Mouse (Mus musculus) forebrain, embryonic 10.5 days (tissue): ENCODE data around the gene Ypel3. TPM values are rescaled to one million over a fixed set of nuclear protein-coding genes. Genes with fewer than 3 reads are reported as not detected.

Source experiments
- DNase-seq: peaks from one replicate; pipeline ENCODE4 v3.0.0-alpha.2; 2017; ENCODE audit warnings: low spot score; ENCODE audit errors: extremely low spot score
- H3K27ac ChIP-seq: fragments of 300-500 bp; sonication (generic); 2 replicates; pipeline ENCODE4 v1.5.1; 2016; ENCODE audit warnings: mild to moderate bottlenecking
- H3K27me3 ChIP-seq: fragments of 300-500 bp; sonication (generic); 2 replicates; pipeline ENCODE4 v1.6.1; 2016; ENCODE audit warnings: mild to moderate bottlenecking; ENCODE audit not compliant: poor library complexity, severe bottlenecking
- H3K36me3 ChIP-seq: fragments of 300-500 bp; sonication (generic); replicated peaks from 2 replicates; pipeline ENCODE4 v1.6.1; 2016; ENCODE audit warnings: mild to moderate bottlenecking, moderate library complexity
- H3K4me1 ChIP-seq: fragments of 300-500 bp; sonication (generic); 2 replicates; pipeline ENCODE4 v1.6.1; 2016
- H3K4me3 ChIP-seq: fragments of 300-500 bp; sonication (generic); 2 replicates; pipeline ENCODE4 v1.5.1; 2016; ENCODE audit warnings: mild to moderate bottlenecking, moderate library complexity
- H3K9me3 ChIP-seq: fragments of 300-500 bp; sonication (generic); 2 replicates; pipeline ENCODE4 v1.6.1; 2016; ENCODE audit warnings: mild to moderate bottlenecking, moderate library complexity
- WGBS: fragments of 180-500 bp; shearing (Covaris S2); methylation state at CpG from one replicate; pipeline ENCODE4 v1.1.7; 2016; 5-methylcytosine and 5-hydroxymethylcytosine counted together
- polyA plus RNA-seq: library from polyadenylated mRNA; unstranded; fragments of >200 nt; fragmentation: Nextera tagmentation; extraction: Ambion mirVana; gene quantifications from 2 replicates; pipeline ENCODE4 v1.2.1, GENCODE M21; 2016

Ypel3 gene
- polyA plus RNA-seq, 1 experiment from 2014 or later = 35.0 TPM

- WGBS = 95% methylated on average over 14 of the region's 14 CpGs
- Histone ChIP-seq H3K36me3 (peaks cover 81% of the 10 kb centered on the region), H3K4me3 (no peak overlapping the region), H3K27ac (no peak overlapping the region), H3K9me3 (no peaks in the 10 kb centered on the region), H3K27me3 (no peaks in the 10 kb centered on the region), H3K4me1 (peaks cover 41% of the 10 kb centered on the region)
- DNase-seq = no peak
Measured at GRCm38 (mm10) chr7:126786142-126786541, 9.4 kb downstream of the Ypel3 start.

- Histone ChIP-seq H3K36me3 (peaks cover 76% of the 10 kb centered on the region), H3K27ac (no peak overlapping the region), H3K4me1 (peaks cover 34% of the 10 kb centered on the region), H3K4me3 (no peak overlapping the region), H3K9me3 (no peaks in the 10 kb centered on the region), H3K27me3 (no peaks in the 10 kb centered on the region)
- DNase-seq = no peak
- 96% methylated on average over 4 of the region's 4 CpGs for WGBS
Measured at GRCm38 (mm10) chr7:126789141-126789540, 12.4 kb downstream of the Ypel3 start.

- under 1% methylated on average over 78 of the region's 83 CpGs for WGBS
- peak within 1 kb of the TSS; percentile 95 for H3K27ac ChIP-seq
- H3K36me3 ChIP-seq = peaks cover 76% of the 10 kb centered on the region
- H3K9me3 ChIP-seq = no peaks in the 10 kb centered on the region
- H3K4me1 ChIP-seq = peaks cover 55% of the 10 kb centered on the region
- H3K27me3 ChIP-seq = no peaks in the 10 kb centered on the region
- peak; percentile 99 for DNase-seq
- peak within 1 kb of the TSS; percentile 86 for H3K4me3 ChIP-seq
Measured at GRCm38 (mm10) chr7:126791851-126792720, 15.3 kb downstream of the Ypel3 start, which contains the start of gene Ppp4c. Gene Ppp4c, minus strand, starts transcription at chr7:126792496.

- peak overlapping the region; percentile 95 for H3K27ac ChIP-seq
- H3K27me3 ChIP-seq = no peaks in the 10 kb centered on the region
- no peak for DNase-seq
- peaks cover 63% of the 10 kb centered on the region for H3K4me1 ChIP-seq
- no peaks in the 10 kb centered on the region for H3K9me3 ChIP-seq
- peak overlapping the region; percentile 86 for H3K4me3 ChIP-seq
- peaks cover 76% of the 10 kb centered on the region for H3K36me3 ChIP-seq
- WGBS = 29% methylated on average over 11 of the region's 11 CpGs
Measured at GRCm38 (mm10) chr7:126792721-126793443, 16.1 kb downstream of the Ypel3 start.

GRCm38 (mm10) chr7:126793456-126794270 is 16.9 kb downstream of the Ypel3 start:
- no peak for DNase-seq
- Histone ChIP-seq H3K27ac (no peak overlapping the region), H3K36me3 (peaks cover 69% of the 10 kb centered on the region), H3K9me3 (no peaks in the 10 kb centered on the region), H3K4me3 (no peak overlapping the region), H3K4me1 (peaks cover 69% of the 10 kb centered on the region), H3K27me3 (no peaks in the 10 kb centered on the region)
- 78% methylated on average over 4 of the region's 4 CpGs for WGBS

GRCm38 (mm10) chr7:126794271-126794605 is 17.5 kb downstream of the Ypel3 start:
- Histone ChIP-seq H3K27ac (no peak overlapping the region), H3K27me3 (no peaks in the 10 kb centered on the region), H3K36me3 (peaks cover 63% of the 10 kb centered on the region), H3K4me1 (peaks cover 64% of the 10 kb centered on the region), H3K4me3 (no peak overlapping the region), H3K9me3 (no peaks in the 10 kb centered on the region)
- no peak for DNase-seq
- WGBS = 76% methylated on average over 4 of the region's 4 CpGs

- H3K4me1 ChIP-seq = peaks cover 67% of the 10 kb centered on the region
Measured at GRCm38 (mm10) chr7:126795387-126796317, 18.9 kb downstream of the Ypel3 start.

GRCm38 (mm10) chr7:126796350-126796932 is 19.7 kb downstream of the Ypel3 start:
- Histone ChIP-seq H3K4me3 (peak overlapping the region; percentile 91), H3K27ac (no peak overlapping the region), H3K9me3 (no peaks in the 10 kb centered on the region), H3K4me1 (peaks cover 65% of the 10 kb centered on the region), H3K27me3 (no peaks in the 10 kb centered on the region), H3K36me3 (peaks cover 54% of the 10 kb centered on the region)
- no peak for DNase-seq
- WGBS = 87% methylated on average over 8 of the region's 8 CpGs

More at GRCm38 (mm10) chr7:126795387-126796317, 18.9 kb downstream of the Ypel3 start:
- 81% methylated on average over 16 of the region's 16 CpGs for WGBS
- Histone ChIP-seq H3K4me3 (peak overlapping the region; percentile 91), H3K27me3 (no peaks in the 10 kb centered on the region), H3K9me3 (no peaks in the 10 kb centered on the region), H3K36me3 (peaks cover 51% of the 10 kb centered on the region), H3K27ac (no peak overlapping the region)
- DNase-seq = no peak

GRCm38 (mm10) chr7:126797411-126798126 is 20.8 kb downstream of the Ypel3 start, which contains the start of gene Fam57b:
Gene Fam57b, plus strand, starts transcription at chr7:126797668.
- no peaks in the 10 kb centered on the region for H3K27me3 ChIP-seq
- H3K36me3 ChIP-seq = peaks cover 61% of the 10 kb centered on the region
- H3K4me3 ChIP-seq = peak within 1 kb of the TSS; percentile 91
- peak within 1 kb of the TSS; percentile 98 for H3K27ac ChIP-seq
- WGBS = 45% methylated on average over 21 of the region's 21 CpGs
- H3K4me1 ChIP-seq = peaks cover 65% of the 10 kb centered on the region
- no peaks in the 10 kb centered on the region for H3K9me3 ChIP-seq
- DNase-seq = no peak

GRCm38 (mm10) chr7:126798127-126799049 is 21.6 kb downstream of the Ypel3 start:
- no peak for DNase-seq
- Histone ChIP-seq H3K4me1 (peaks cover 57% of the 10 kb centered on the region), H3K27me3 (no peaks in the 10 kb centered on the region), H3K36me3 (peaks cover 69% of the 10 kb centered on the region), H3K4me3 (peak overlapping the region; percentile 91), H3K27ac (peak overlapping the region; percentile 98), H3K9me3 (no peaks in the 10 kb centered on the region)
- WGBS = 1% methylated on average over 40 of the region's 40 CpGs
